Mouse (Mus musculus) kidney, adult 2 months (tissue): ENCODE data around the gene Dlx3. TPM values are rescaled to one million over a fixed set of nuclear protein-coding genes. Genes with fewer than 3 reads are reported as not detected.

Source experiments
- DNase-seq: peaks from one replicate; pipeline ENCODE4 v3.0.0; 2021
- H3K27ac ChIP-seq: fragments of 200-500 bp; 2 replicates; pipeline ENCODE4 v1.5.1; 2012; ENCODE audit warnings: low read depth, low read length, control low read depth, inconsistent platforms; ENCODE audit not compliant: insufficient read depth
- H3K27me3 ChIP-seq: fragments of 200-500 bp; replicated peaks from 2 replicates; pipeline ENCODE4 v1.6.1; 2012; ENCODE audit warnings: mild to moderate bottlenecking, moderate library complexity, low read length, inconsistent platforms; ENCODE audit not compliant: control insufficient read depth, insufficient read depth
- H3K36me3 ChIP-seq: fragments of 200-500 bp; 2 replicates; pipeline ENCODE4 v1.6.1; 2012; ENCODE audit warnings: mild to moderate bottlenecking, moderate library complexity, low read length, inconsistent platforms; ENCODE audit not compliant: control insufficient read depth, insufficient read depth
- H3K4me1 ChIP-seq: fragments of 200-500 bp; 2 replicates; pipeline ENCODE4 v1.6.1; 2011; ENCODE audit warnings: low read length; ENCODE audit not compliant: control insufficient read depth, insufficient read depth
- H3K4me3 ChIP-seq: fragments of 200-500 bp; 2 replicates; pipeline ENCODE4 v1.5.1; 2011; ENCODE audit warnings: mild to moderate bottlenecking, low read depth, low read length, control low read depth; ENCODE audit not compliant: insufficient read depth
- CTCF ChIP-seq: fragments of 200-500 bp; conservative IDR thresholded peaks from 2 replicates; pipeline ENCODE4 v1.5.1; 2011; ENCODE audit warnings: low read depth, mild to moderate bottlenecking, control low read depth, low read length, moderate library complexity, mixed read lengths; ENCODE audit not compliant: insufficient read depth, insufficient read length
- POLR2A ChIP-seq: fragments of 200-500 bp; IDR thresholded peaks from one replicate; pipeline ENCODE4 v1.6.1; 2011; ENCODE audit warnings: low read depth, low read length, control low read depth
- WGBS: fragments of 180-500 bp; shearing (Covaris S2); methylation state at CpG from one replicate; pipeline ENCODE4 v1.1.7; 2018; 5-methylcytosine and 5-hydroxymethylcytosine counted together
- polyA plus RNA-seq: library from polyadenylated mRNA; depleted of rRNA; stranded (reverse); fragments of >200 nt; gene quantifications from 2 replicates; pipeline ENCODE4 v1.2.3, GENCODE M21; 2012

Dlx3 gene
- polyA plus RNA-seq, 1 experiment = 0.05 TPM

GRCm38 (mm10) chr11:95125366-95125948 lies 5.5 kb downstream of the Dlx3 start:
- H3K36me3 ChIP-seq = no peaks in the 10 kb centered on the region
- DNase-seq = no peak
- no peaks in the 10 kb centered on the region for H3K4me1 ChIP-seq
- 67% methylated on average over 7 of the region's 7 CpGs for WGBS
- TF ChIP-seq POLR2A (no peak), CTCF (no peak)
- no peak overlapping the region for H3K4me3 ChIP-seq
- peaks cover 3% of the 10 kb centered on the region; the same call in 1 of the 2 replicates for H3K27me3 ChIP-seq
- H3K27ac ChIP-seq = no peak overlapping the region

- Histone ChIP-seq H3K27ac (no peak overlapping the region), H3K4me1 (no peaks in the 10 kb centered on the region), H3K36me3 (no peaks in the 10 kb centered on the region), H3K4me3 (no peak overlapping the region), H3K27me3 (no peaks in the 10 kb centered on the region)
- 10% methylated on average over 20 of the region's 20 CpGs for WGBS
- TF ChIP-seq POLR2A (no peak), CTCF (no peak)
- DNase-seq = no peak
Measured at GRCm38 (mm10) chr11:95126272-95127245, 6.6 kb downstream of the Dlx3 start.

DNA sequence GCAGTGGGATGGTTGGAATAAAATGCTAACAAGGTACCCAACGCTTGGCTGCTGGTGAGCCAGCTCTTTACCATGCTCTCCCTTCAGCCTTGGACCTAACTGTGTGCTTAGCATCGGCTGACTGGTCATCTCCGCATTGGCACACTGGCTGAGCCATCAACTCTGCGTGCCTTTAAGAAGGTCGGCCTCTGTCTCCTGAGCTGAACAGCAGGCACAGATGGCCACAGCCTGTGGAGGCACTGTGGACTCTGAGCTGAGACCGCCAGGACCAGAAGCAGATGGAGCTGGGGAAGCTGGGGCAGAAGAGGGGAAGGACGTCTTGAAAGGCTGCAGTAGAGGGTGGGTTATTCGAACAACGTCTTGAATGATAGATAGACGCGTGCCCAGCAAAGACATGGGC lies 8.4 kb downstream of the Dlx3 start:
- Histone ChIP-seq H3K27me3 (no peaks in the 10 kb centered on the region), H3K27ac (no peak overlapping the region), H3K4me3 (no peak overlapping the region), H3K36me3 (no peaks in the 10 kb centered on the region), H3K4me1 (no peaks in the 10 kb centered on the region)
- 50% methylated on average over 11 of the region's 11 CpGs for WGBS
- no peak for DNase-seq
- no peak for TF ChIP-seq POLR2A
- no peak for TF ChIP-seq CTCF

DNA sequence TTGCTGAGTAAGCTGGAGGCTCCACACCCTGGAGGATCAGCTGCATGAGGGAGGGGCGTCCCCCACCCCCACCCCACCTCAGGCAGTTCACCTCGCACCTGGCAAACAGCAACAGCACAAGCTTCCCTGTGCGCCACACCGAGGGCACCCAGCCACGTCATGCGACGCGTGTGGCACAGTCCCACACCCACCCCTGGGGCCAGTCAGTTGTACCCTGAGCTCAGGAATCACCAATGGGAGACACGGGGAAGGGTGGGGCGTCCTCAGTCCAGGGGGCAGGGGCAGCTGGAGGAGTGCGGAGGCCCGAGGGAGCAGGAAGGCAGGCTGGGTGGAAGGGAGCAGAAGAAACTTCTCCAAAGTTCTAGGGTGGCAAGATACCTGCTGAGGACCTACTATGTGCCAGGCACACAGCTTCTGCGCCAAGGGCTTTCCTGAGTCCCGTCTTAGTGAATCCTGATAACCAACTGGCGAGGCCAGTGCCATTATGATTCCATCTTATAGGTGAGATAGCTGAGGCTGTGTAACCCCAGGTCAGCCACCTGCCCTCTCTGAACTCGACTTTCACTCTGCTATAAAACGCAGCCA lies 10.8 kb downstream of the Dlx3 start:
- no peaks in the 10 kb centered on the region for H3K27me3 ChIP-seq
- no peak overlapping the region for H3K27ac ChIP-seq
- TF ChIP-seq POLR2A (no peak), CTCF (no peak)
- H3K4me1 ChIP-seq = no peaks in the 10 kb centered on the region
- DNase-seq = no peak
- WGBS = 60% methylated on average over 17 of the region's 17 CpGs
- H3K4me3 ChIP-seq = no peak overlapping the region
- no peaks in the 10 kb centered on the region for H3K36me3 ChIP-seq

GRCm38 (mm10) chr11:95133321-95133720 lies 13.4 kb downstream of the Dlx3 start:
- DNase-seq = no peak
- H3K27ac ChIP-seq = no peak overlapping the region
- no peaks in the 10 kb centered on the region for H3K36me3 ChIP-seq
- TF ChIP-seq POLR2A (no peak), CTCF (no peak)
- 50% methylated on average over 6 of the region's 6 CpGs for WGBS
- no peaks in the 10 kb centered on the region for H3K27me3 ChIP-seq
- no peak overlapping the region for H3K4me3 ChIP-seq
- no peaks in the 10 kb centered on the region for H3K4me1 ChIP-seq

DNA sequence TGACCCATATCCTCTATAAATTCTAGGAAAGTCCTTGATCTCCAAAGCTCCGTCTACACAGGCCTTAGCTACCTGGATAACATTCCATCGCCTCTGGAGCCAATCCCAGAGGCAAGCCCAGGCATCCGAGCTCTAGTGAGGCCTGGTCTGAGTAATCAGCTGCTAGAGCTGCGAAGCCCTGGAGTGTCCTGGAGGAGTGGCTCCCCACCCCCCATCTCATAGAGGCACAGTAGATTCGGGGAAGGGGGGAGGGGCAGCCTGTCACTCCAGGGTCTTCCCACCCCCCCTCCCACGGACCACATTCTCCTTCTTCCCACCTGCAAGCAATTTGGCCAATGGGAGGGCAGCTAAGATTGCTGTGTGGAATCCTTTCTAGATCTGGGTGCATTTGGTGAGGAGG lies 17.4 kb downstream of the Dlx3 start:
- H3K4me1 ChIP-seq = no peaks in the 10 kb centered on the region
- TF ChIP-seq POLR2A = no peak
- TF ChIP-seq CTCF = no peak
- no peak overlapping the region for H3K4me3 ChIP-seq
- no peak for DNase-seq
- H3K27ac ChIP-seq = no peak overlapping the region
- 49% methylated on average over 6 of the region's 6 CpGs for WGBS
- no peaks in the 10 kb centered on the region for H3K36me3 ChIP-seq
- H3K27me3 ChIP-seq = no peaks in the 10 kb centered on the region

DNA sequence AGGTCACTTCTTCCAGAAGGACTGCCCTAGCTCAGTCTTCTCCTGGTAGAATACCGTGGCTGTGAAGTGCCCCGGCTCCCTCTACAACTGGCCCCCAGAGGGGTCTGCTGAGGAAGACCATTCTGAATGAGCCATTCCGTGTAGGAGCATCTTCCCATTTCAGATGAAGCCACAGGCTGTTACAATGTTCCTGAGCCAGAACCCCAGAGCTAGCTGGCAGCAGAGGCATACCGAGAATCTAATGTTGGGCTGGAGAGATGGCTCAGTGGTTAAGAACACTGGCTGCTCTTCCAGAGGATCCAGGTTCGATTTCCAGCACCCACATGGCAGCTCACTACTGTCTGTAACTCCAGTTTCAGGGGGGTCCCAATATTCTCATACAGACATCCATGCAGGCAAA lies 20.0 kb downstream of the Dlx3 start:
- H3K27ac ChIP-seq = no peak overlapping the region
- no peaks in the 10 kb centered on the region for H3K36me3 ChIP-seq
- TF ChIP-seq CTCF = no peak
- TF ChIP-seq POLR2A = no peak
- WGBS = 64% methylated on average over 5 of the region's 5 CpGs
- H3K4me3 ChIP-seq = no peak overlapping the region
- no peak for DNase-seq
- H3K4me1 ChIP-seq = no peaks in the 10 kb centered on the region
- H3K27me3 ChIP-seq = peaks cover 2% of the 10 kb centered on the region
